Mouse (Mus musculus): Measurements from ENCODE around the gene Eif4a1. TPM values are rescaled to one million over a fixed set of nuclear protein-coding genes. Genes with fewer than 3 reads are reported as not detected.
A peak's percentile ranks its signal among the peaks of the same experiment; 100 is the strongest.
"Not testable (repeated sequence)": the region's sequence is repeated elsewhere in the genome, so short reads cannot be mapped to it uniquely, and the experiment has no call there.

Gene Eif4a1
- polyA plus RNA-seq, 1 experiment from 2014 or later = 420 TPM

DNA sequence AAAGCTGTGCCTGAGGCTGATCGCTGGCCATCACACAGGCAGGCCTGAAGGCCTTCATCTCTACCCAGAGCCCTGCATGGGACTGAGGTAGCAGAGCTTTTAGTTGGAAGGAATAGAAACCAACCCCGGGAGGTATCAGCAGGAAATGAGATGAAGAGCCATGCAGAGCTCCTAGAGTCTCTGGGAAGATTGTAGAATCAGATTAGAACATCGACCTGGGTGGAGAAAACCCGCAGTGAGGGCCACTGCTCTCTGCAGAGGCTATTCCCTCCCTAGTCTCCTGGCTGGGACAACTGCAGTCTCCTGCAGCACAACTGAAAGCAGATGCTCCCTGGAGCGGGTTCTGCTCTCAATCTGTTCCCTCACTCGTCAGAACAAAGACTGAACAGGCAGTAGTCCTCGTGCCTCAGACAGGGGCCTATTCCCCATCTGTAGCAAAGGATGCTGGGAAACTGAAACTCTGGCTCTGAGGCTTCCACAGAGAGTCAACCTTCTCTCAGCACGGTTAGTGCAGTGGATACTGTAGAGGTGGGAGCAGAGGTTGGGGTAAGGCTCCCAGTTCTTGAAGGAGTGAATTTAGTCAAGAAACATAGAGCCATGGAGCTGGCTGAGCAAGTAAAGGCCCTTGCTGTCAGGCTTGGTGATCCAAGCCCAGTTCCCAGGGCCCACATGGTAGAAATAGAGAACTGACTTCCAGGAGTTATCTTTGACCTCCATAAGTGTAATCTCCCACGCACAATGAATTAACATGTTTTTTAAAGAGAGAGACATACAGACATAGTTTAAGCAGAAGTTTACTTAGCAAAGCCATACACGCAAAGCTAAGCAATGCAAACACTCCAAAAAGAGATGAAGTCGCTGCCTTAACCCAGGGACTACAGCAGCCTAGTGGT is 37.6 kb upstream of the Eif4a1 start:
- no peaks in the 10 kb centered on the region for H3K36me3 ChIP-seq
- H3K4me1 ChIP-seq (replicated peaks) = 0 out of 2 replicates have a peak, but pooled peaks cover 3% of the 10 kb centered on the region
- H3K27ac ChIP-seq (ENCODE audit: poor library complexity, severe bottlenecking) = no peak overlapping the region
- no peak overlapping the region for H3K4me2 ChIP-seq
- H3K9me3 ChIP-seq (replicated peaks) = no peaks in the 10 kb centered on the region
- ATAC-seq (ENCODE audit: insufficient number of reproducible peaks, low FRiP score) = no peak
- WGBS = 41% methylated on average over 11 of the region's 11 CpGs
- H3K9ac ChIP-seq = no peak overlapping the region
- H3K4me3 ChIP-seq = no peak overlapping the region
- no peaks in the 10 kb centered on the region for H3K27me3 ChIP-seq (replicated peaks)

DNA sequence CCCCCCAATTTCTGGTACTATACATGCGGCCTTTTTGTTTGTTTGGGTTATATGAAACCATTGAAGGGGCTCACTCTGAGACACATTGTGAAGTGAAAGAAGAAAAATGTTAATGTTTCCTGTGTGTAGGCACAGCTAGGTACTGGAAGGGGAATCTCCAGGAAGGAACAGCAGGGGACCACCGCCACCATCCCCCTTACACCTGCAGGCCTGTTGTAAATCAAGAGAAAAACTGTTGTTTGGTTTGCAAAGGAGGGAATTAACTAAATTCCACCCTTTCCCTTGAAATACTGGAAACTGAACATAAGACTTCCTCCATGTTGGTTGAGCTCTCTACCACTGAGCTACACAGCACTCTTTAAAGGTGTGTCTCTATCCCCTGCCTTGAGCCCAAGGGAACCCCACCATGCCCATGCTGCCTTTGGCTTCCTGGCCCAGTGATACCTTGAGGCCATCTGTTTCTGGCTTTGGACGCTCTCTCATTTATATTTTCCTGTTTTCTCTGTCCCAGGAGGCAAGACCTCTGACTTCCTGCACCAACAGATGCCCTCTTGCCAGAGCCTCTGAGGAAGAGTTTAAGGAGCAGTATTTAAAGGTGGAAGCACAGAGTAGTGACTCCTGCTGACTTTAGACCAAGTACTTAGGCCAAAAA is 36.5 kb upstream of the Eif4a1 start:
- WGBS = 81% methylated on average over 3 of the region's 3 CpGs
- ATAC-seq (ENCODE audit: insufficient number of reproducible peaks, low FRiP score) = no peak
- no peak overlapping the region for H3K4me2 ChIP-seq
- no peak overlapping the region for H3K27ac ChIP-seq (ENCODE audit: poor library complexity, severe bottlenecking)
- H3K4me3 ChIP-seq = no peak overlapping the region
- no peaks in the 10 kb centered on the region for H3K27me3 ChIP-seq (replicated peaks)
- H3K9me3 ChIP-seq (replicated peaks) = no peaks in the 10 kb centered on the region
- H3K36me3 ChIP-seq = no peaks in the 10 kb centered on the region
- no peak overlapping the region for H3K9ac ChIP-seq
- H3K4me1 ChIP-seq (replicated peaks) = 0 out of 2 replicates have a peak, but pooled peaks cover 3% of the 10 kb centered on the region

DNA sequence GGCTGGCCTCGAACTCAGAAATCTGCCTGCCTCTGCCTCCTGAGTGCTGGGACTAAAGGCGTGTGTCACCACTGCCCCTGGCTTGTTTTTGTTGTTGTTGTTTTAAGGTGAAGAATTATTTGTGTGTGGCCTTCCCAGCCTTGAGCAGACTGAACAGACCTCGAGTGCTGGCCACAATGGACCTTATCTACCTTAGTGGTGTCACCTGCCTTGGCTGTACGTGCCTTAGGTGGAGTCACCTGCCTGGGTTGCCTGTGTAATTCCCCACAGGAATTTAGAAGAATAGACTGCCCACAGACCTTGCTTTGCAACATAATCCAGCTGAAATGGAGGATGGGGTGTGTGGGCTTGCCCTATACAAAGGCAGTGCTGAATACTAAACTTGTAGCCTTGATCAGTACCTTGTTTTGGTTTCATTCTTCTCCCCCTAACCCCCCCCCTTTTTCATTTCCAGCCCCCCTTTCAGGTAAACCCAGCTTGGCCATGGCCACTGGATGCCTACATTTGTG is 35.7 kb upstream of the Eif4a1 start:
- H3K9ac ChIP-seq = no peak overlapping the region
- no peaks in the 10 kb centered on the region for H3K27me3 ChIP-seq (replicated peaks)
- H3K36me3 ChIP-seq = no peaks in the 10 kb centered on the region
- no peak overlapping the region for H3K4me3 ChIP-seq
- H3K4me1 ChIP-seq (replicated peaks) = 0 out of 2 replicates have a peak, but pooled peaks cover 3% of the 10 kb centered on the region
- WGBS = 86% methylated on average over 4 of the region's 4 CpGs
- ATAC-seq (ENCODE audit: insufficient number of reproducible peaks, low FRiP score) = no peak
- H3K27ac ChIP-seq (ENCODE audit: poor library complexity, severe bottlenecking) = no peak overlapping the region
- H3K9me3 ChIP-seq (replicated peaks) = no peaks in the 10 kb centered on the region
- no peak overlapping the region for H3K4me2 ChIP-seq

GRCm38 (mm10) chr11:69707480-69707847 is 35.2 kb upstream of the Eif4a1 start:
- no peak for ATAC-seq (ENCODE audit: insufficient number of reproducible peaks, low FRiP score)
- Histone ChIP-seq H3K4me2 (no peak overlapping the region), H3K27ac (ENCODE audit: poor library complexity, severe bottlenecking) (no peak overlapping the region), H3K4me1 (replicated peaks) (0 out of 2 replicates have a peak, but pooled peaks cover 3% of the 10 kb centered on the region), H3K36me3 (no peaks in the 10 kb centered on the region), H3K27me3 (replicated peaks) (no peaks in the 10 kb centered on the region), H3K4me3 (no peak overlapping the region), H3K9me3 (replicated peaks) (no peaks in the 10 kb centered on the region), H3K9ac (no peak overlapping the region)
- 87% methylated on average over 4 of the region's 4 CpGs for WGBS

DNA sequence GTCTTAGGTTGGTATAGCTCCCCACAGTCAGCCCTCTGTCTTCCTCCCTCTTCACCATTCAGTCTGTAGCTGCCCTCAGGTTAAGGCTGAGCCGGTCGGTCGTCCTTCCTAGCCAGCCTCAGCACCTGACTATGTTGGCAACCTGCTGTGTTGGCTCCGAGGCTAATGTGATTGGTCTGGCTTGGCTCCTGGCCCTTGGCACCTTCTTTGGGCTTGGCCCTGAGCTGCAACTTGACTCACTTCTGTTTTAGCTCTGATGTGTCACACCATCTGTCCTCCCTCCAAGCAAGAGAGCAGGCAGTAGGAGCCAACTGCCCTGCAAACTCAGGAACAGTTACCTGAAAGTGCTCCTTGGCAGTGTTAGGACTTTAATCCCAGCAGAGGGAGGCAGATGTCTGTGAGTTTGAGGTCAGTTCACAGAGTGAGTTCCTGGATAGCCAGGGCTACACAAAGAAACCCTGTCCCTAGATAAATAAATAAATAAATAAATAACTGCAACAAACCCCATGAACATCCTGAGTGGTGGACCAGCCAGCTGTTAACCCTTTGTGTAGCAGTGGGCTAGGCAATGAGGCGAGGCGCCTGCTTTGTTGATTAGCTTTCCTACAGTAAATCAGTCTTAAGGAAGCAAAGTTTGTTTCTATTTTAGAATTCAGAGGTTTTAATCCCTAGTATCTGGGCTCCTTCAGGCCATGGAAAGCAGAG is 34.7 kb upstream of the Eif4a1 start:
- no peaks in the 10 kb centered on the region for H3K27me3 ChIP-seq (replicated peaks)
- no peaks in the 10 kb centered on the region for H3K36me3 ChIP-seq
- H3K4me2 ChIP-seq = no peak overlapping the region
- no peaks in the 10 kb centered on the region for H3K9me3 ChIP-seq (replicated peaks)
- WGBS = 50% methylated on average over 6 of the region's 6 CpGs
- H3K4me3 ChIP-seq = no peak overlapping the region
- no peak overlapping the region for H3K9ac ChIP-seq
- H3K27ac ChIP-seq (ENCODE audit: poor library complexity, severe bottlenecking) = no peak overlapping the region
- ATAC-seq (ENCODE audit: insufficient number of reproducible peaks, low FRiP score) = no peak
- H3K4me1 ChIP-seq (replicated peaks) = 0 out of 2 replicates have a peak, but pooled peaks cover 3% of the 10 kb centered on the region

GRCm38 (mm10) chr11:69704613-69705010 is 32.4 kb upstream of the Eif4a1 start:
- H3K4me1 ChIP-seq (replicated peaks) = peaks cover 12% of the 10 kb centered on the region
- no peak overlapping the region for H3K4me3 ChIP-seq
- no peak overlapping the region for H3K4me2 ChIP-seq
- no peaks in the 10 kb centered on the region for H3K9me3 ChIP-seq (replicated peaks)
- H3K9ac ChIP-seq = no peak overlapping the region
- WGBS = 51% methylated on average over 2 of the region's 2 CpGs
- H3K36me3 ChIP-seq = no peaks in the 10 kb centered on the region
- H3K27ac ChIP-seq (ENCODE audit: poor library complexity, severe bottlenecking) = no peak overlapping the region
- no peaks in the 10 kb centered on the region for H3K27me3 ChIP-seq (replicated peaks)
- no peak for ATAC-seq (ENCODE audit: insufficient number of reproducible peaks, low FRiP score)

- peaks cover 15% of the 10 kb centered on the region for H3K4me1 ChIP-seq (replicated peaks)
- no peak overlapping the region for H3K27ac ChIP-seq (ENCODE audit: poor library complexity, severe bottlenecking)
- ATAC-seq (ENCODE audit: insufficient number of reproducible peaks, low FRiP score) = no peak
- no peak overlapping the region for H3K4me2 ChIP-seq
- H3K36me3 ChIP-seq = no peaks in the 10 kb centered on the region
- no peak overlapping the region for H3K4me3 ChIP-seq
- H3K9ac ChIP-seq = no peak overlapping the region
- H3K27me3 ChIP-seq (replicated peaks) = no peaks in the 10 kb centered on the region
- WGBS = 67% methylated on average over 8 of the region's 8 CpGs
- H3K9me3 ChIP-seq (replicated peaks) = no peaks in the 10 kb centered on the region
These were observed 31.8 kb upstream of the Eif4a1 start for GRCm38 (mm10) chr11:69703814-69704612.

DNA sequence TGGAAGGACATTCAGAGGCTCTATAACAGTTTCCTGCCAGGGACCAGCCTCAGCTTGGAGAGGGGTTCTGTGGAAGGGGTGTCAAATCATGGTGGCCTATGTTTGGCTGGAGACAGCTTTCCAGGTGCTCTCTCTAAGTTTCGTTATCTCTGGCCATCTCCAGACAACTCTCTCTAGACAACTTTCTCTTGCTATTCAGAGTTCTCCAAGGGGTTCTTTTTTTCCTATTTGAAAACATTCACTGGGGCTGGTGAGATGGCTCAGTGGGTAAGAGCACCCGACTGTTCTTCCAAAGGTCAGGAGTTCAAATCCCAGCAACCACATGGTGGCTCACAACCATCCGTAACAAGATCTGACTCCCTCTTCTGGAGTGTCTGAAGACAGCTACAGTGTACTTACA is 31.2 kb upstream of the Eif4a1 start:
- not testable (repeated sequence) for H3K9ac ChIP-seq; H3K27ac ChIP-seq (ENCODE audit: poor library complexity, severe bottlenecking); ATAC-seq (ENCODE audit: insufficient number of reproducible peaks, low FRiP score); H3K27me3 ChIP-seq (replicated peaks); H3K9me3 ChIP-seq (replicated peaks); H3K4me2 ChIP-seq; H3K4me3 ChIP-seq; H3K36me3 ChIP-seq
- peaks cover 12% of the 10 kb centered on the region for H3K4me1 ChIP-seq (replicated peaks)
- WGBS = 82% methylated on average over 3 of the region's 3 CpGs

DNA sequence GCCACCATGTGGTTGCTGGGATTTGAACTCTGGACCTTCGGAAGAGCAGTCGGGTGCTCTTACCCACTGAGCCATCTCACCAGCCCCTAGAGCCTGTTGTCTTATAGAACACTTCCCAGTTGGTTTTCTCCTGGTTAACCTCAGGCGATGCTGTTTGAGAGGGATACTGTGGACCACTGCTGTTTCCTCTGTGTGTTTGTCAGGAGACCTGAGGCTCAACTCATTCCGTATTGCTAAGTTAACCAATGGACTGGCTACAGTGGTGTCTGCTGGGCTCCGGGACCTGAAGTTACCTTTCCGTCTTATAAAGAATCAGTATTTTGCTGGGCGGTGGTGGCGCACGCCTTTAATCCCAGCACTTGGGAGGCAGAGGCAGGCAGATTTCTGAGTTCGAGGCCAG is 30.7 kb upstream of the Eif4a1 start:
- H3K9ac ChIP-seq; H3K4me3 ChIP-seq; H3K27ac ChIP-seq (ENCODE audit: poor library complexity, severe bottlenecking); H3K4me2 ChIP-seq; ATAC-seq (ENCODE audit: insufficient number of reproducible peaks, low FRiP score); H3K36me3 ChIP-seq; H3K27me3 ChIP-seq (replicated peaks); H3K9me3 ChIP-seq (replicated peaks): not testable (repeated sequence)
- peaks cover 12% of the 10 kb centered on the region for H3K4me1 ChIP-seq (replicated peaks)
- WGBS = 93% methylated on average over 10 of the region's 10 CpGs

DNA sequence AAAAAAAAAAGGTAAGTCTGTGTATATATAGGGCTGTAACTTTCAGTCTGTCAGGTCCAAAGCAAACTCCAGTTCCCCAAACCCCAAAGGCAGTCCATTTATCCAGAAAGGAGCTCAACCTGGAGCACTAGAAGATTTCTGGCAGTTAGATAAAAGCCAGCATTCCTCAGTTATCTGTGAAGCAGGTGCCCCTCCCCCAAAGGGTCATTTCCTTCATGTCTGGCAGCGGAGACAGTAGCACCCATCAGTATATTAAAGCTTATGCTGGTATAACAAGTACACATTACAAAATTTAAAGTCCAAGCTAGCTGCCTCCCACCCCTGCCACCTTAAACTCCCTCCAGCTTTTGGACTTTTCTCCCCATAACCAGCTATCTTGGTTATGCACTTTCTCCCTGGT is 27.4 kb upstream of the Eif4a1 start:
- H3K36me3 ChIP-seq = no peaks in the 10 kb centered on the region
- no peak for ATAC-seq (ENCODE audit: insufficient number of reproducible peaks, low FRiP score)
- no peak overlapping the region; the same call in 1 of the 2 replicates for H3K9ac ChIP-seq
- H3K27me3 ChIP-seq (replicated peaks) = no peaks in the 10 kb centered on the region
- no peak overlapping the region for H3K27ac ChIP-seq (ENCODE audit: poor library complexity, severe bottlenecking)
- 12% methylated on average over 1 of the region's 1 CpGs for WGBS
- no peak overlapping the region for H3K4me3 ChIP-seq
- H3K9me3 ChIP-seq (replicated peaks) = 0 out of 2 replicates have a peak, but pooled peaks cover 2% of the 10 kb centered on the region
- H3K4me1 ChIP-seq (replicated peaks) = peaks cover 22% of the 10 kb centered on the region
- H3K4me2 ChIP-seq = 0 out of 2 replicates have a peak overlapping the region, but pooled peaks have one; percentile 1

Measured in heart, embryonic 12.5 days (tissue).